Mouse (Mus musculus): ENCODE measurements around the gene Tekt1. TPM values are rescaled to one million over a fixed set of nuclear protein-coding genes. Genes with fewer than 3 reads are reported as not detected.
"Not testable (repeated sequence)": the region's sequence is repeated elsewhere in the genome, so short reads cannot be mapped to it uniquely, and the experiment has no call there.

Gene Tekt1
- polyA plus RNA-seq, 1 experiment from 2014 or later = 6.1 TPM

DNA sequence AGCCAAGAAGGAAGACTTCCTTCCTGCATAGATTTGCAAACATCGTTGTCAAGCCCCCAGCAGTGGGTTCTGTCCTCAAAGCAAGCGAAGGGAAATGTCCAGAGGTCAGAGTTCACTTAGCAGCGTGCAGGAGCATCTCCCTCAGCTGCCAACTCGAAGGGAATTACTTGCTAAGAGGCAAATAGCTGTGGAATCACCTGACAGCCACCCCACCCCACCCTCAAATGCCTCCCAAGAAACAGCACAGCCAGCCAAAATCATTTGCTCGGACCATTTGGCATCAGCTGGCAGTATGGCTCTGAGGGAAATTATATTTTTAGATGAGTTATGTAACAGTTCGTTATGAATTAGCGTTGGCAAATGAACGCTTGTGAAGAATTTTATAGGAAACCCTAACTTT is 13.2 kb downstream of the Tekt1 start:
- no peaks in the 10 kb centered on the region for H3K4me1 ChIP-seq
- no peaks in the 10 kb centered on the region for H3K9me3 ChIP-seq (replicated peaks)
- no peak overlapping the region for H3K27ac ChIP-seq (replicated peaks)
- no peaks in the 10 kb centered on the region for H3K27me3 ChIP-seq (ENCODE audit: low read depth, poor library complexity, severe bottlenecking)
- 66% methylated on average over 8 of the region's 8 CpGs for WGBS
- DNase-seq (ENCODE audit: low spot score) = no peak
- H3K4me3 ChIP-seq = no peak overlapping the region
- H3K36me3 ChIP-seq = no peaks in the 10 kb centered on the region

DNA sequence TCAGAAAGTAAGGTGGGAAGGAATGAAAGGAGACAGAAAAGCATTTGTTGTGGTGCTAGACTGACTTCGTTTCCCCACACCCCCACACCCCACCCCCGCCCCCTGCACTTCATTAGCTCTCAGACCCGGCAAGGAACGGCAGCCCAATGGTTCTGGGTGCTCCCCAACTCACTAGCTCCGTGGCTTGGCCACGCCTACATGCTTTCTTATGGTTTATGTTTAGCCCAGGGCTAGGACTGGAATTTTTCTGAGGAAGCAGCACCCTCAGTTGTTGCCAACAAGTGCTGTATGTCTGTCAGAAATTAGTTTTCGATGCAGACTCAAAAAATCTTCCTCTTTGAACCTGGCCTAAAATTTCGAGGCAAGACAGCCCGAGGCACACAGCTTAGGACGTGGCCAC is 13.7 kb downstream of the Tekt1 start:
- no peak for DNase-seq (ENCODE audit: low spot score)
- H3K9me3 ChIP-seq (replicated peaks) = no peaks in the 10 kb centered on the region
- H3K27ac ChIP-seq (replicated peaks) = no peak overlapping the region
- 70% methylated on average over 10 of the region's 10 CpGs for WGBS
- no peaks in the 10 kb centered on the region for H3K27me3 ChIP-seq (ENCODE audit: low read depth, poor library complexity, severe bottlenecking)
- H3K4me1 ChIP-seq = no peaks in the 10 kb centered on the region
- H3K36me3 ChIP-seq = no peaks in the 10 kb centered on the region
- no peak overlapping the region for H3K4me3 ChIP-seq

GRCm38 (mm10) chr11:72344486-72344885 is 17.8 kb downstream of the Tekt1 start:
- Histone ChIP-seq H3K36me3 (no peaks in the 10 kb centered on the region), H3K9me3 (replicated peaks) (no peaks in the 10 kb centered on the region), H3K4me1 (peaks cover 8% of the 10 kb centered on the region; the same call in 1 of the 2 replicates), H3K27ac (replicated peaks) (no peak overlapping the region), H3K4me3 (no peak overlapping the region), H3K27me3 (ENCODE audit: low read depth, poor library complexity, severe bottlenecking) (no peaks in the 10 kb centered on the region)
- WGBS = 93% methylated on average over 11 of the region's 11 CpGs
- DNase-seq (ENCODE audit: low spot score) = no peak

DNA sequence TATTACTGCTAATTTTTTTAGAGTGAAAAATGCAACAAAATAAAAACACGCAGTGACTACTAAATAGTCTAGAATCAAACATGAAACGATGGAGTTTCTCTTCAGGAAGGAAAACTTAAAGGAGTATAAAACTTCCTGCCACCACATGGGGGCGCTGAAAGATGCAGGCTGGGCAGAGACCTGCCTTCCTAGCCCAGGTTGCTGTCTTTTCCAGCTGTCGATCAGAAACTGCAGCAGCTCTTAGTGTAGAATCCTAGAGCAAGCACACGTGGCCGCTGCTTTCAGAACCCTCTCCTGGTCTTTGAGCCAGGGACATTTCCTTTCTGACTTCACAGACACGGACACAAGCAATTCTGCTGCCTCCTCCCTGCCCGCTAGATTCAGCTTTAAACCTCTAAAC is 18.3 kb downstream of the Tekt1 start:
- Histone ChIP-seq H3K36me3 (no peaks in the 10 kb centered on the region), H3K9me3 (replicated peaks) (no peaks in the 10 kb centered on the region), H3K4me3 (no peak overlapping the region), H3K27ac (replicated peaks) (no peak overlapping the region), H3K27me3 (ENCODE audit: low read depth, poor library complexity, severe bottlenecking) (no peaks in the 10 kb centered on the region), H3K4me1 (peaks cover 14% of the 10 kb centered on the region)
- WGBS = 30% methylated on average over 8 of the region's 8 CpGs
- DNase-seq (ENCODE audit: low spot score) = peak; percentile 50

DNA sequence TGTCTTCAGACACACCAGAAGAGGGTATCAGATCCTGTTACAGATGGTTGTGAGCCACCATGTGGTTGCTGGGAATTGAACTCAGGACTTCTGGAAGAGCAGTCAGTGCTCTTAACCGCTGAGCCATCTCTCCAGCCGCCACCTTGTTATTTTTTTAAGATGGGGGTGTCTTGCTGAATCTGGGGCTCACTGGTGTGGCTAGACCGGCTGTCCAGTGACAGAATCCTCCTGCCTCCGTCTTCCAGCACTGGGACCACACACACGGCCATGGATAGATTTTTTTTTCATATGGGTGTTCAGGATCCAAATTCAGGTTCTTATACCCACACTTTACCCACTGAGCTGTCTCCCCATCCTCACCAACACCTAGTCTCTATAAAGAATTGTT is 19.0 kb downstream of the Tekt1 start:
- not testable (repeated sequence) for H3K4me3 ChIP-seq; H3K9me3 ChIP-seq (replicated peaks); H3K27ac ChIP-seq (replicated peaks); H3K36me3 ChIP-seq; H3K27me3 ChIP-seq (ENCODE audit: low read depth, poor library complexity, severe bottlenecking); DNase-seq (ENCODE audit: low spot score)
- WGBS = 88% methylated on average over 5 of the region's 5 CpGs
- peaks cover 21% of the 10 kb centered on the region for H3K4me1 ChIP-seq

GRCm38 (mm10) chr11:72342549-72343237 is 19.5 kb downstream of the Tekt1 start:
- Histone ChIP-seq H3K27ac (replicated peaks) (0 out of 2 replicates have a peak overlapping the region, but pooled peaks have one; percentile 19), H3K9me3 (replicated peaks) (no peaks in the 10 kb centered on the region), H3K36me3 (no peaks in the 10 kb centered on the region), H3K27me3 (ENCODE audit: low read depth, poor library complexity, severe bottlenecking) (no peaks in the 10 kb centered on the region), H3K4me3 (no peak overlapping the region), H3K4me1 (peaks cover 26% of the 10 kb centered on the region)
- DNase-seq (ENCODE audit: low spot score) = peak; percentile 74
- 13% methylated on average over 7 of the region's 7 CpGs for WGBS

- Histone ChIP-seq H3K9me3 (replicated peaks) (no peaks in the 10 kb centered on the region), H3K27ac (replicated peaks) (peak overlapping the region; percentile 77), H3K4me1 (peaks cover 34% of the 10 kb centered on the region), H3K27me3 (ENCODE audit: low read depth, poor library complexity, severe bottlenecking) (no peaks in the 10 kb centered on the region), H3K4me3 (no peak overlapping the region), H3K36me3 (no peaks in the 10 kb centered on the region)
- 82% methylated on average over 4 of the region's 4 CpGs for WGBS
- no peak for DNase-seq (ENCODE audit: low spot score)
These were observed 22.5 kb downstream of the Tekt1 start for GRCm38 (mm10) chr11:72339716-72340115.

DNA sequence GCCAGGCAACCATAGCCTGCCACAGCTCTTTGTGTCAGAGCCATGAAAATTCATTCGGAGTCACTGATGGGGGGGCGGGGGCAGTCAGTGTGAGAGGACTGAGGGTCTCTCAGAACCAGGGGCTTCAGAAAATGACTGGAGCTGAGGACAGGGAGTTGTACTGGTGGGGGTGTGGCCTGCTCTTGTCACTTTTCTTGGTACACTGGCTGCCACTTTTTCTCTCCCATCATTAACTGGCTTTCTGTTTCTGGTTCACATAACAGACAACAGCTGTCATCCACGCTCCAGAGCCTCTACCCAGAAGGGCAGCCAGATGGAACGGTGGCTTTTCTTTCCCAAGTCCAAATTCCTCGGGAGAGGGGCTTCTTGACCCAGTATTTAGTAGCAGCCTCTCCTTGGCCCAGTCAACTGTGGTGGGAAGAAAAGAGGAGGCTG is 23.8 kb downstream of the Tekt1 start:
- WGBS = 29% methylated on average over 5 of the region's 5 CpGs
- Histone ChIP-seq H3K4me1 (peaks cover 35% of the 10 kb centered on the region), H3K36me3 (no peaks in the 10 kb centered on the region), H3K27ac (replicated peaks) (peak overlapping the region; percentile 77), H3K9me3 (replicated peaks) (no peaks in the 10 kb centered on the region), H3K4me3 (no peak overlapping the region), H3K27me3 (ENCODE audit: low read depth, poor library complexity, severe bottlenecking) (no peaks in the 10 kb centered on the region)
- DNase-seq (ENCODE audit: low spot score) = peak; percentile 60

GRCm38 (mm10) chr11:72336726-72337125 is 25.5 kb downstream of the Tekt1 start:
- Histone ChIP-seq H3K4me3 (no peak overlapping the region), H3K27me3 (ENCODE audit: low read depth, poor library complexity, severe bottlenecking) (no peaks in the 10 kb centered on the region), H3K27ac (replicated peaks) (peak overlapping the region; percentile 77; the same call in 1 of the 2 replicates), H3K4me1 (peaks cover 38% of the 10 kb centered on the region), H3K9me3 (replicated peaks) (no peaks in the 10 kb centered on the region), H3K36me3 (no peaks in the 10 kb centered on the region)
- DNase-seq (ENCODE audit: low spot score) = no peak
- 91% methylated on average over 8 of the region's 8 CpGs for WGBS

- no peak for DNase-seq (ENCODE audit: low spot score)
- WGBS = 79% methylated on average over 4 of the region's 4 CpGs
- H3K9me3 ChIP-seq (replicated peaks) = no peaks in the 10 kb centered on the region
These were observed 27.6 kb downstream of the Tekt1 start for GRCm38 (mm10) chr11:72334653-72335052.

GRCm38 (mm10) chr11:72332951-72333667 is 29.1 kb downstream of the Tekt1 start:
- no peaks in the 10 kb centered on the region for H3K9me3 ChIP-seq (replicated peaks)
- no peak for DNase-seq (ENCODE audit: low spot score)
- no peaks in the 10 kb centered on the region for H3K36me3 ChIP-seq
- no peak overlapping the region for H3K27ac ChIP-seq (replicated peaks)
- H3K27me3 ChIP-seq (ENCODE audit: low read depth, poor library complexity, severe bottlenecking) = no peaks in the 10 kb centered on the region
- peaks cover 16% of the 10 kb centered on the region for H3K4me1 ChIP-seq
- WGBS = 78% methylated on average over 9 of the region's 9 CpGs
- no peak overlapping the region for H3K4me3 ChIP-seq

More at GRCm38 (mm10) chr11:72334653-72335052, 27.6 kb downstream of the Tekt1 start:
- Histone ChIP-seq H3K27ac (replicated peaks) (no peak overlapping the region), H3K4me1 (peaks cover 31% of the 10 kb centered on the region), H3K27me3 (ENCODE audit: low read depth, poor library complexity, severe bottlenecking) (no peaks in the 10 kb centered on the region), H3K4me3 (no peak overlapping the region), H3K36me3 (no peaks in the 10 kb centered on the region)

GRCm38 (mm10) chr11:72325701-72326100 is 36.5 kb downstream of the Tekt1 start:
- H3K4me3 ChIP-seq = no peak overlapping the region
- H3K36me3 ChIP-seq = no peaks in the 10 kb centered on the region
- no peaks in the 10 kb centered on the region for H3K27me3 ChIP-seq (ENCODE audit: low read depth, poor library complexity, severe bottlenecking)
- no peaks in the 10 kb centered on the region for H3K4me1 ChIP-seq
- 90% methylated on average over 4 of the region's 4 CpGs for WGBS
- DNase-seq (ENCODE audit: low spot score) = no peak
- H3K9me3 ChIP-seq (replicated peaks) = no peaks in the 10 kb centered on the region
- no peak overlapping the region for H3K27ac ChIP-seq (replicated peaks)

- no peak overlapping the region for H3K4me3 ChIP-seq
- no peaks in the 10 kb centered on the region for H3K4me1 ChIP-seq
- WGBS = 78% methylated on average over 3 of the region's 3 CpGs
- H3K27me3 ChIP-seq (ENCODE audit: low read depth, poor library complexity, severe bottlenecking) = no peaks in the 10 kb centered on the region
- no peak for DNase-seq (ENCODE audit: low spot score)
- no peak overlapping the region for H3K27ac ChIP-seq (replicated peaks)
- H3K9me3 ChIP-seq (replicated peaks) = no peaks in the 10 kb centered on the region
- no peaks in the 10 kb centered on the region for H3K36me3 ChIP-seq
These were observed 37.8 kb downstream of the Tekt1 start for GRCm38 (mm10) chr11:72324431-72324830.
